Mouse (Mus musculus) splenic B cell, adult 2 months (primary cell): ENCODE results near the gene Celsr3.

Experiments
- DNase-seq: peaks from one replicate; pipeline ENCODE4 v3.0.0-alpha.2; 2011; ENCODE audit warnings: low read depth, low spot score
- H3K27me3 ChIP-seq: 2 replicates; pipeline ENCODE4 v1.6.1; 2012; ENCODE audit warnings: mild to moderate bottlenecking, low read length, moderate library complexity, mixed read lengths; ENCODE audit not compliant: control insufficient read depth, poor library complexity, insufficient read depth, severe bottlenecking
- H3K36me3 ChIP-seq: 2 replicates; pipeline ENCODE4 v1.6.1; 2012; ENCODE audit warnings: mild to moderate bottlenecking, low read length, moderate library complexity, mixed read lengths; ENCODE audit not compliant: control insufficient read depth, poor library complexity, insufficient read depth, severe bottlenecking

Gene Celsr3

DNA sequence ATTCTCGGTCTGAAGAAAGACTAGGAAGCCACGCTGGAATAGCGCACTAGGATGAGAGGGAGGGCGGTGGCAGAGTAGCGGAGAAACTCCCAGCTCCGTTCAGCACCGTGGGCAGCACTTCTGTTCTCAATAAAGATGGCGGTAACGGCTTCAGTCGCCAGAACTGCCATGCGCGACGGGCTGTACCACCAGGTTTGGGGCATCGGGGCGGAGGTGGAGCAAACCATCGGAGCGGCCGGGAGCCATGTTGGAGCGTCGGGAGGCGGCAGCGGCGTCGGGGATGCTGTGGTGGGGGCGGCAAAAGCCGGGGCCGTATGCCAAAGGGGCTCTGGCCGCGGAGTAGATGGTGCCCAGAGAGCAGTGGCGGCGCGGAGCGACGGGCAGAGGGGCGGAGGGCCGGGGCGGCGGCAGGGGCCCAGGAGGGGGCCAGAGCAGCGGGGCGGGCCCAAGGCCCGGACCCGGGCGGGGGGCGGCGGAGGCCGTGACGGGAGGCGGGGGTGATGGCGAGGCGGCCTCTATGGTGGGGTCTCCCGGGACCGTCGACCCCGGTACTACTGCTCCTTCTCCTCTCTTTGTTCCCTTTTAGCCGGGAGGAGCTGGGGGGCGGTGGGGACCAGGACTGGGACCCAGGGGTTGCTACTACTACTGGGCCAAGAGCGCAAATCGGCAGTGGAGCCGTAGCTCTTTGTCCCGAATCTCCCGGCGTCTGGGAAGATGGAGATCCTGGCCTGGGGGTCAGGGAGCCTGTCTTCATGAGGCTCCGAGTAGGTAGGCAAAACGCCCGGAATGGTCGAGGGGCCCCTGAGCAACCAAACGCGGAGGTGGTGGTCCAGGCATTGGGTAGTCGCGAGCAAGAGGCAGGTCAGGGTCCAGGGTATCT is at the start of gene Celsr3:
Gene Celsr3 (plus strand): TSS at position 501 of the 880 bp plus-strand sequence.
- Histone ChIP-seq H3K27me3 (no peaks in the 10 kb centered on the region; the same call in none of the 2 replicates), H3K36me3 (no peaks in the 10 kb centered on the region)
- peak; percentile 39 for DNase-seq

DNA sequence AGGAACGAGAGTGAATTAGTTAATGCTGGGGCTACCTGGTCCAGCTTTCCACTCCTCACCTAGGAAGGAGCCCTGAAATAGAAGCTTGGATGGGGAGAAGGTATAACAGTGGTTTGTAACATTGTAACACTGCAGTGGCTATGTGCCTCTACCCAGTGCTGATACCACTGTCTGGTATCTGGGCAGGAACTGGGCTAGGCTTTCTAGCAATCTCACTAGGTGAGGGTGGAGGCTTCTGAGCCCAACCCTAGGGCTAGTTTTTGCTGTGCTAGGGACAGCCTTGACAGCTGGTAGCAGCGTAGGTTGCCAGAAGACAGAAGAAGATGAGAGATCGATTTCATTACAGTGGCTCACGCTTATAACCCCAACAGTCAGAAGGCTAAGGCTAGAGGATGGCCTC is 49.5 kb upstream of the Celsr3 start:
- no peak for DNase-seq
- no peaks in the 10 kb centered on the region for H3K36me3 ChIP-seq
- H3K27me3 ChIP-seq = no peaks in the 10 kb centered on the region

DNA sequence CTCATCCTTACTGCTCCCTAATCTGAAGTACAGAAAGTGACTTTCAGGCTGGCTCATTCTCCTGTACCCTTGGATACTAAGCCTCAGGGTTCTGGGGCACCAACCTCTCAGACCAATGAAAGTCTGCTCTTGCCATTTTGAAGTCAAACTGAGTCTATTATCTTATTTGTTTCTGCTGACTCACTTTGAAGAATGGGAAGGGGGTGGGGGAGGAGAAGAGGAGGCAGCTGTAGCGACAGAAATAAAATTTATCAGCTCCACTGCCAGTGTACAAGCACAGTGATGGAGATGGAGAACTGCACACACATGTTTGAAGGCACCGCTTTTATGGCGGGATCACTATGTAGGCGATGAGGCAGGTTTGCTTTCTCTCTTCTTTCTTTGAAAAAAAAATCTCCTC is 48.8 kb upstream of the Celsr3 start:
- Histone ChIP-seq H3K36me3 (no peaks in the 10 kb centered on the region), H3K27me3 (no peaks in the 10 kb centered on the region)
- no peak for DNase-seq

DNA sequence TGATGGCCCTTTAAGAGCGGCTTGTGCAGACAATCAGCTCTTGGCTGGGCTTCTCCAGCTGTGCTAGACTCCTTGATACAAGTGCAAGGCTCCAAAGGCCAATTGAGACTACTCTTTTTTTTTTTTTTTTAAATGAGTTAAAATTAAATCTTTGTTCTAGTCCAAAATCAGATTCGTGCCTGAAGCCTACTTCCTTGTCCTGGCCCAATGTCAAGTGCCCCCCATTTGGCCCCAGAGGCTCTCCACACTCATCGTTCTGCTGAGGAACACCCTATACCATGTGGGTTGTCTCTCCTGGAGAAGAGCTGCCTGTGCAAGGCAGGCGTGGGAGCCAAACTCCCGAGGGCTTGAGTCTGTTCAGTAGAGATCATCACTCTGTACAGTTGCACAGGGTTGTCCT is 45.2 kb upstream of the Celsr3 start:
- H3K36me3 ChIP-seq = no peaks in the 10 kb centered on the region
- no peak for DNase-seq
- no peaks in the 10 kb centered on the region for H3K27me3 ChIP-seq

DNA sequence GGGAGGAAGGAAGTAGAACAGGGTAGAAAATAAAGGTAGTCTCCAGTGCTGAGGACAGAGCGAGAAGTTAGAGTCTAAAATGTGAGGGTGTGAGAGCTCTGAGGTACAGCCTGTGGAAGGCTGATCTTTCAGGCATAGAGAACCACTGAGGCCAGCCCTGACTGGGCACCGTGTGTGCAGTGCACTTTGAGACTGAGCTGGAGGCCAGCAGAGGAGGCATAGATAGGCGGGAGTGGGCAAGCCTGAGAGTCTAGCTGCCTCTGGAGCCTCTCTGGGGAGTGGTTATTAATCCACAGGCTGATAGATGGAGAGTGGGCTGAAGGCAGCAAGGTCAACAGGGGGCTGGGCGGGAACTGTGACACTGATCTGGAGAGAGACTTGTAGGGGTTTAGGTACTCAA is 44.2 kb upstream of the Celsr3 start:
- DNase-seq = no peak
- H3K36me3 ChIP-seq = no peaks in the 10 kb centered on the region
- H3K27me3 ChIP-seq = no peaks in the 10 kb centered on the region

DNA sequence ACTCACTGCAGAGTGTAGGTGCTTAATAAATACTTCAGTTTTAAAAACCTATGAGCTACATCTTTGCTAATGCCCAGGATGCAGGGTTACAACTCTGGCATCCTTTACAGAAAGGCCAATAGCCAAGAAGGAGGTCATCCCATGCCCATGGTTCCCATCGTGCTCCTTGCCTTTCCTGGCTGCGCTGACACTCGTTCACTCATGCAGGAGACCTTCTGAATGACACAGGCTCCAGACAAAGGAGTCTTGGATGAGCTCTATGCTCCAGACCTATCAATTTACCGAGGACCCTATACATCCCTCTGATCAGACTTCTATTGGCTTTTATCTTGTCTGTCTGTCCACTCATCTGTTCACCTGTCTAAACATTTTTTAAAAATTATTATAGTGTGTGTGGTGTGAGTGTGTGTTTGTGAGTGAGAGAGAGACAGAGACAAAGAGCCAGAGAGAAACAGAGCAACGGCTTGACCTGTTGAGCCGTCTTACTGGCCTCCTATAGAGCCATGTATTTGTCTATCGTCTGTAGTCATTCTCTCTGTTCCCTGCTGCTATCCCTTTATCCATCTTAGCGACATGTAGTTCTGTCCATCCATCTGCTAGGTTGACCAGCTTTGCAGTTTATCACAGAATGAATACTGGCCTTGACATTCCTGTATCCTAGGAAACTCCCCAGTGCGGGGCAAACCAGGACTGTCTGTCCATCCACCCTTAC is 43.1 kb upstream of the Celsr3 start:
- no peak for DNase-seq
- Histone ChIP-seq H3K27me3 (no peaks in the 10 kb centered on the region), H3K36me3 (no peaks in the 10 kb centered on the region)

DNA sequence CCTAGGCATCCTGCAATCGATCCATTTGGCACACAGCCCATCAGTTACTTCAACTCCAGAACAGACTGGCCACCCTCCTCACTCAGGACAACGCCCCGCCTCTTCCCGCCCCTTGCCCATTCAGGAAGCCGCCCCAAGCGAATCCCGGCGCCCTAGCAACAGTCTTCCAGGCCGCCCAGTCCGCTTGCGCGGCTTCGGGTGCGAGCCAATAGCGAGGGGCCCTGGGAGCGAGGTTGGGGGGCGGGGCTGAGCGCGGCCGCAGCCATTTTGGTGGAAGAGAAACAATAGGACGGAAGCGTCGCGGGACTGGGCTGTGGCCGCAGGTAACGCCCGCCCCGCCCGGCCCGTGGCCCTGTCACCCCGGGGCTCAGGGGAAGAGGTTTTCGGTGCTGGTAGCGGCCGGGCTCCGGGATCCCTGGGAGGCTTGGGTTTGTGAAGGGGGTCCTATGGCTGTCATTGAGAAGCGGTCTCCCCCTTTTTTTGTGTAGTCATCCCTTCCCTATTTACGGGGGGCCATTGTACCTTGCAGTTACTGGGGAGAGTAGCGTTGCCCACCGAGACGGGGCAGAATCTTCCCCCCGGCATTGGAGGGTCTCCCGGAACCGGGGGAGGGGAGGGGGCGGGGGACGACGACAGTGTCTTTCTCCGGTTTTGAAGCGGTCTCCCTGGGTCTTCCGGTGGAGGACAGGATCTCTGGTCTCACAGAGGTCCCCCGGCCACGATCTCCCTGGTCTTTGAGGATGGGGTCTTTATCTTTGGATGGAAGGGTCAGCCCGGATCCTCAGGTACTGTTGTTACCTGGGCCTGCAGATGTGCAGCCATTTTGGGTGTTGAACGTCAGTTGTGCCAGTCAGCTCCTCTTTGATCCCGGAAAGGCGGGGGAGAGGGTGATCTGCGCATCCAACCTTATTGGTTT is 42.3 kb upstream of the Celsr3 start, which contains the start of gene Ip6k2:
Gene Ip6k2 (plus strand): TSS at position 249 of the 916 bp plus-strand sequence.
- peak; percentile 92 for DNase-seq
- H3K36me3 ChIP-seq = no peaks in the 10 kb centered on the region
- H3K27me3 ChIP-seq = no peaks in the 10 kb centered on the region

DNA sequence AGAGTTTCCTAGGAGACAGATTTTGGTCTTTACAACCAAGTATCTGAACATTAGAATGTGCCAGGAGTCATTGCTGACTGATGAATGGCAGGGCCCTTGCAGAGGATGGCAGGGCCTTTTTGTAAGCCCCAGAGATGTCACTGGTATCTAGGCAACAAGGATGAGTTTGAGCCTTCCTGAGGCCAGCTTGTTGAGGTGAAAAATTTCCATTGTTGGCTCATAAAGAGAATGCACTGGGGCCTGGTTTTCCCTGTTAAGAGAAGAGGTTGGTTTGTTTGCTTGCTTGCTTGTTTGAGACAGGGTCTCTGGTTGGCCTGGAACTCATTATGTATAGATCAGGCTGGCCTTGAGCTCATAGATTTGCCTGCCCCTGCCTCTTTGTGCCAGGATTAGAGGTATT is 40.7 kb upstream of the Celsr3 start:
- no peak for DNase-seq
- Histone ChIP-seq H3K27me3 (no peaks in the 10 kb centered on the region), H3K36me3 (no peaks in the 10 kb centered on the region)

DNA sequence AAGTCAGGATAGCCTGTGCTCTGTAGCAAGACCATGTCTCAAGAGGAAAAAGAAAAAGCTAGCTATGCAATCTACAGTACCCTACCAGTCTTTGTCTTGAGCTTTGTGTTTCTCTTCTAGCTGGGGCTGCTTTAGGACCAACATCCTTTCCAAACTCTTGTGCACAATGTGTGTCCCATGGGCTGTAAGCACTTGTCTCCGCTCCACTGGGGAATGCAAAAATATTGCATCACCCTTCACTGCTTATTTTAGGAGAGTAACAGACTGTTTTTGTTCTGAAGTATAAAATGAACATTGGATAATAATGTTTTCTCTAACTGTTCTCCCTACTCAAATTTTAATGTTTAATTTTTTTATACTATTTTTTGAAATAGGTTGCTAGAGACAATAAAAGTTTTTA is 39.6 kb upstream of the Celsr3 start:
- Histone ChIP-seq H3K27me3 (no peaks in the 10 kb centered on the region), H3K36me3 (no peaks in the 10 kb centered on the region)
- no peak for DNase-seq

DNA sequence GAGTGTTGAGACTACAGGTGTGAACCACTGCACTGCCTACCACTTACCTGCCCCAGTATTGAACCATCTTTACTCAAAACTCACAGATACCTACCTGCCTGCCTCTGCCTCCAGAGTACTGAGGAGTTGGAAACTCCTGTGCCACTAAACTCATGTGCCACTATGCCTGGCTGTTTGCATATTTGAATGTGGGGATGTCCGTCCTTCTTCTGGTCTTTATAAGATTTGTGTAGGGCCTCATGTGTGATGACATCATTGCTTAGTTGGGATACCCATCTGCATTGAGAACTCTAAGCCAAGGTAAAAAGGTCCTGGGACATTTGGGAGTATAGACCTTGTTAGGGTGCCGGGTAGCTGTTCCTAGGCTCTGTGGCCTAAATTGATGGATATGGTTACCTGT is 39.0 kb upstream of the Celsr3 start:
- Histone ChIP-seq H3K36me3 (no peaks in the 10 kb centered on the region), H3K27me3 (no peaks in the 10 kb centered on the region)
- DNase-seq = no peak

DNA sequence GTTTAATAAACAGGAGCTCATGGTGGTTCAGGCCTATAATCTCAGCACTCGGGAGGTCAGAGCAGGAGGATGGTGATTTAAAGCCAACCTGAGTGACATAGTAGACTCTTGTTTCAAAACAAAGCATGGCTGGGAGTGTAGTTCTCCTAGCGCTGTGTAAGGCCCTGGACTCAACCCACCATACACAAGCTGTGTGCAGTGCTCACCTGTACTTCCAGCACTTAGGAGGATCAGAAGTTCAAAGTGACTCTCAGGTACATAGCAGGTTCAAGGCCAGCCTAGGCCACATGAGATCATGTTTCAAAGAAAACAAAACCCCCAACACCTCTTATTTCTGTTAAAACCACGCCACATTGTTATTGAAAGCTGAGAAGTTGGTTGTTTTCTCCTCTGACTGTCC is 37.4 kb upstream of the Celsr3 start:
- Histone ChIP-seq H3K27me3 (no peaks in the 10 kb centered on the region), H3K36me3 (no peaks in the 10 kb centered on the region)
- no peak for DNase-seq

DNA sequence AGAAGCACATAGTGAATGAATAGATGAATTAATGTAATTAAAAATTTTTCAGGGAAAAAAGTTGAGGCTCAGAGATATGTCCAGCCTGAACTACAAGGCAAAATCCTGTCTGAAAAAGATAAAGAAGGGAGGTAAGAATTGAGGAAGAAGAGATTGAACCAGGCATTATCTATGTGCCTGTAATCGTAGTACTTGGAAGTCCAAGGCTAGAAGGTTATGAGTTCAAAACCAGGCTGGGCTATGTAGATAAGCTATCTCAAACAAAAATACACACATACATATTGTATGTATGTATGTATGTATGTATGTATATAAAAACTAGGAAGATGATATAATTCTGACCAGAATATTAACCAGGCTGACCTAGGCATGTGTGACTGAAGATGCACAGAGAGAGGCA is 33.8 kb upstream of the Celsr3 start:
- Histone ChIP-seq H3K27me3 (no peaks in the 10 kb centered on the region), H3K36me3 (peaks cover 2% of the 10 kb centered on the region; the same call in 1 of the 2 replicates)
- DNase-seq = no peak

DNA sequence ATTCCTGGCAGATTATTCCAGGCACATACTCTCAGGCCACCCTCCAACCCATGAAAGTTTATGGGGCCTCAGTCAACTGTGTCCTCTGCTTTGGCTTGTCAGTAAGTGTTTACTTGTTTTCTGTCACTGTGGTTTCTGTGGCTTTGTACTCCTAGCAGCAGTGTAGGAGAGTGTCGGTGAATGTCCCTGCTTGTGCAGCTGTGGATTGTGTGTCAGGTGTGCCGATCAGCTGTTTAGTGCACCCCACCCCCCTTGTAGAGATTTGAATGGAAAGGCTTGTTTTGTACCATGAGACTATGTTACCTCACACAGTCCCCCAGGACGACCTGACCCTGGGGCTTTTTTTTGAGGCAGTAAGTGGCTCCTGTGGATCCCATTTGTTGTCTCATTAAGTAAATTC is 33.4 kb upstream of the Celsr3 start:
- H3K36me3 ChIP-seq = peaks cover 6% of the 10 kb centered on the region
- peak; percentile 28 for DNase-seq

DNA sequence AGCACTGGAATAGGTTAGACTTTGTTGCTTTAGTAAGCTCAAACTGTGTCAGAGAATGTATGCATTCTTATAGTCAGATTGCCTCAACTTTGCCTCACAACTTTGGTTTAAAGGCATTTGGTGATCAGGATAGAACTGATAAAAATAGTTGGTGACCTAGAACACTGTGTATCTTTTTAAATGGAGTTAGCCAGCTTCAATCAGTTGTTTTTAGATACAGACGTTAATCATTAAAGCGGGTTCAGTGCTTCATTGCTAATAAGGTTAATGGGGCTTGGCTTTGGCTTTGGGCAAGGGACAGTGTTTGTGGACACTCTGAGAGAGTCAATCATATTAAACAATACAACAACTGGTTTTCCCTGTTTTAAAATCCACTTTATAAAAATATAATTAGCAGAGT is 30.8 kb upstream of the Celsr3 start:
- peaks cover 11% of the 10 kb centered on the region for H3K36me3 ChIP-seq
- no peaks in the 10 kb centered on the region for H3K27me3 ChIP-seq
- no peak for DNase-seq

More for the DNA sequence above, 33.4 kb upstream of the Celsr3 start:
- no peaks in the 10 kb centered on the region for H3K27me3 ChIP-seq
